Mouse (Mus musculus) heart, embryonic 10.5 days (tissue): ENCODE measurements around the gene Tapt1. TPM values are rescaled to one million over a fixed set of nuclear protein-coding genes. Genes with fewer than 3 reads are reported as not detected.

Experiments used
- DNase-seq: peaks from one replicate; pipeline ENCODE4 v3.0.0-alpha.2; 2017; ENCODE audit warnings: low spot score
- H3K27ac ChIP-seq: fragments of 300-500 bp; sonication (generic); 2 replicates; pipeline ENCODE4 v1.5.1; 2016; ENCODE audit warnings: mild to moderate bottlenecking
- H3K27me3 ChIP-seq: fragments of 300-500 bp; sonication (generic); 2 replicates; pipeline ENCODE4 v1.6.1; 2016; ENCODE audit warnings: mild to moderate bottlenecking; ENCODE audit not compliant: poor library complexity, insufficient read depth, severe bottlenecking
- H3K36me3 ChIP-seq: fragments of 300-500 bp; sonication (generic); 2 replicates; pipeline ENCODE4 v1.6.1; 2016; ENCODE audit warnings: mild to moderate bottlenecking, moderate library complexity
- H3K4me1 ChIP-seq: fragments of 300-500 bp; sonication (generic); 2 replicates; pipeline ENCODE4 v1.6.1; 2016; ENCODE audit warnings: mild to moderate bottlenecking
- H3K4me3 ChIP-seq: fragments of 300-500 bp; sonication (generic); 2 replicates; pipeline ENCODE4 v1.5.1; 2016; ENCODE audit warnings: mild to moderate bottlenecking, moderate library complexity
- H3K9me3 ChIP-seq: fragments of 300-500 bp; sonication (generic); 2 replicates; pipeline ENCODE4 v1.6.1; 2016; ENCODE audit warnings: mild to moderate bottlenecking, moderate library complexity
- WGBS: fragments of 180-500 bp; shearing (Covaris S2); methylation state at CpG from one replicate; pipeline ENCODE4 v1.1.7; 2016; 5-methylcytosine and 5-hydroxymethylcytosine counted together
- polyA plus RNA-seq: library from polyadenylated mRNA; unstranded; fragments of >200 nt; fragmentation: Nextera tagmentation; extraction: Ambion mirVana; gene quantifications from 2 replicates; pipeline ENCODE4 v1.2.1, GENCODE M21; 2016

The Tapt1 gene
- polyA plus RNA-seq, 1 experiment from 2014 or later = 29.1 TPM

DNA sequence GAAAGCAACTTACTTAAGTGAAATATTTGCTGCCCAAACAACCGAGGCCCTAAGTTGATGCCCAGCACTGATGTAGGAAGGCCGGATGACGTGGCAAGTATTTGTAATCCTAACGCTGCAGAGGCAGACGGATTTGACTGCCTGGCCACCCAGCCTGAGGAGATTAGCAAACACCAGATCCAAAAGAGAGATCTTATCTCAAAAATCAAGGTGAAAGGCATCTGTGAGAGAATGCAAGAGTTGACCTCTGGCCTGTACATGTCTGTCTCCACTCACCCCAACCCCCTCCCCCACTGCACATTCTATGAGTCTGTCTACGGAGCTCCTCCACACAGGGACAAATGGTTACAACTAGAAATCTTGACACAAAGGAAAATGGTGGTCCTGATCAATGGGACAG, 22.9 kb upstream of the Tapt1 start:
- 62% methylated on average over 6 of the region's 6 CpGs for WGBS
- Histone ChIP-seq H3K27me3 (no peaks in the 10 kb centered on the region), H3K9me3 (no peaks in the 10 kb centered on the region), H3K36me3 (no peaks in the 10 kb centered on the region), H3K27ac (no peak overlapping the region), H3K4me3 (no peak overlapping the region), H3K4me1 (peaks cover 5% of the 10 kb centered on the region; the same call in 1 of the 2 replicates)
- no peak for DNase-seq

DNA sequence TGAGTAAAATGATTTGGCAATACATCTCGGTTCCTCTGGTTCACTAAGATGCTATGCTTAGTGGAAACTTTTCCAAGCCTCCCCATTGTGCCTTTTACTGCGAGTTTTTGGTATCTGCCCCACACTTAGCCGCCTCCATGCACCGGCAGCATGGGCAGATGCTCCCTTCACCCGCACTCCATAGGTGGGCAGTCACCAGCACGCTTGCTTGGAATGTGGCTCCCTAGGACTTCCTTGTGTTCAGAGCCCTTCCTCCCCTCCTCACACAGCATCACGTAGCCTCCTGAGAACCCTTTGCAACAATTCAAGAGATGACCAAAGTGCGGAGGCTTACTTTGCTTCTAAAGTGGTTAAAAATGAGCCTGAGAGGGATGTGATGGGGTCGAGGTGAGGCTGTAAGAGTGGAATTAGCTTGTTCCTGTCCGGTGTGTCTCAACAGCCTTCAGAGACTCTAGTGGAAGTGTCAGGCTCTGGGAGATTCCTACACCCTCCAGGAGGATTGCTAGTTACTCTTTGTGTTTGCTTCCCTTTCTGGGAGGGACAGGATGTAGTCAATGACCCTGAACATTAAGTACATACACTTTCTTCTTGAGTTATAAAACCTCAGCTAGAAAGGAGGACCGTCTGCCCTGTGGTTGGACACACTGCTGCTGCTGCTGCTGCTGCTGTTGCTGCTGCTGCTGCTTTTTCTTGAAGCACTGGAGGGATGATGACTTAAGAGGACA, 20.2 kb upstream of the Tapt1 start:
- 42% methylated on average over 11 of the region's 11 CpGs for WGBS
- H3K4me3 ChIP-seq = no peak overlapping the region
- H3K9me3 ChIP-seq = no peaks in the 10 kb centered on the region
- no peaks in the 10 kb centered on the region for H3K36me3 ChIP-seq
- DNase-seq = no peak
- peaks cover 5% of the 10 kb centered on the region; the same call in 1 of the 2 replicates for H3K4me1 ChIP-seq
- H3K27ac ChIP-seq = no peak overlapping the region
- no peaks in the 10 kb centered on the region for H3K27me3 ChIP-seq

DNA sequence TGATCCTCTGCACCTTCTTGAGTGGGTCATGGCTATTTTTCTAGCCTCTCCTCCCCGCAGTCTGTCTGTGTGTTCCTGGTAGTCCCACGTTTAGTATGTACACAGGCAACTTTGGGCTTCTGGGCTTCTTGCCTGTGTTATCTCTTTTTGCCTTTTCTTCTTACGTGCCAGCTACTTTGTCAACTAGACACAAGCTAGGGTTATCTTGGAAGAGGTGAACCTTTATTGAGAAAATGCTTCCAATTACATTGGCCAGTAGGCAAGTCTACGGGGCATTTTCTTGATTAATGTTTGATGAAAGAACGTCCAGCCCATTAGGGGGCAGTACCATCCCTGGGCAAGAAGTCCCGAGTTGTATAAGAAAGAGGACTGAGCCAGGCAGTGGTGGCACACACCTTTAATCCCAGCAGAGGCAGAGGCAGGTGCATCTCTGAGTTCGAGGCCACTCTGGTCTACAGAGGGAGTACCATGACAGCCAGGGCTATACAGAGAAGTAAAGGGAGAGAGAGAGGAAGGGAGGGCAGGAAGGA, 18.5 kb upstream of the Tapt1 start:
- H3K9me3 ChIP-seq = no peaks in the 10 kb centered on the region
- no peaks in the 10 kb centered on the region for H3K36me3 ChIP-seq
- peaks cover 5% of the 10 kb centered on the region; the same call in 1 of the 2 replicates for H3K4me1 ChIP-seq
- H3K27ac ChIP-seq = no peak overlapping the region
- 65% methylated on average over 7 of the region's 7 CpGs for WGBS
- no peak for DNase-seq
- H3K27me3 ChIP-seq = no peaks in the 10 kb centered on the region
- no peak overlapping the region for H3K4me3 ChIP-seq

DNA sequence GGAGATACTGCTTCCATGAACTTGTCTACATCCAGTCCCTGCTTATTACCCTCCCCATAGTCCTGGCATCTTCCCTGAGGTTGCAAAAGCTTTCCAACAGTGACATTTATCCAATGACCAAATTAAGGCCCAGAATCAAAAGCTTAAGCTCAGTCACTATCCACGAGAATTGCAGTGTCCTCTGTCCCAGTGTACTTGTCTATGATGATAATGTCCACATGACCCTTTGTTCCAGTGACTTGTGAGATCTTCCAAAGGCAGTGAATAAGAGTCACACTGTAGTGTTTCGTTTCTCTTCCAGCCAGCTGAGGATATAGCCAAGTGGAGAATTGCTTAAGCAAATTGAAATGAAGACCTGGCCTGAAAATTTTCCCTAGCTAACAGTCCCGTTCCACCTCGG, 16.4 kb upstream of the Tapt1 start:
- H3K27ac ChIP-seq = no peak overlapping the region
- no peak overlapping the region for H3K4me3 ChIP-seq
- H3K36me3 ChIP-seq = no peaks in the 10 kb centered on the region
- no peak for DNase-seq
- H3K27me3 ChIP-seq = no peaks in the 10 kb centered on the region
- 77% methylated on average over 4 of the region's 4 CpGs for WGBS
- peaks cover 8% of the 10 kb centered on the region; the same call in 1 of the 2 replicates for H3K4me1 ChIP-seq
- H3K9me3 ChIP-seq = no peaks in the 10 kb centered on the region

DNA sequence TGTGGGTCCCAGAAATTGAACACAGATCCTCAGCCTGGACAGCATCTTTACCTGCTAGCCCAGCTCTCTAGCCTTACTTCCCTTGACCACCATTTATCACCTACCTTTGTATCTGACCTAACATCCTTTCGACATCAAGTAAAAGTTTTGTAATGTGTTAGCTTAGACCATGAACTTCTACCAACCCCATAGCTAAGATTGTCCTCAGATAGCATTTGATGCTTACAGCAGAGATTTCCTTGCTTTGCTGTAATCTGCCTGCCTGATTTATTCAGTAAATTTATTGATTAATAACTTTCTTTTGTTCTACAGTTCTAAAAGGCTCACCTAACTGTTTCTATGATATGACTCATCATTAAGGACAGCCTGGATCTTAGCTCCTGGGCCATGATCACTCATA, 15.3 kb upstream of the Tapt1 start:
- no peak overlapping the region for H3K27ac ChIP-seq
- H3K4me3 ChIP-seq = no peak overlapping the region
- DNase-seq = no peak
- peaks cover 6% of the 10 kb centered on the region; the same call in 1 of the 2 replicates for H3K4me1 ChIP-seq
- H3K36me3 ChIP-seq = no peaks in the 10 kb centered on the region
- no peaks in the 10 kb centered on the region for H3K9me3 ChIP-seq
- no peaks in the 10 kb centered on the region for H3K27me3 ChIP-seq
- WGBS = 95% methylated on average over 1 of the region's 1 CpGs

DNA sequence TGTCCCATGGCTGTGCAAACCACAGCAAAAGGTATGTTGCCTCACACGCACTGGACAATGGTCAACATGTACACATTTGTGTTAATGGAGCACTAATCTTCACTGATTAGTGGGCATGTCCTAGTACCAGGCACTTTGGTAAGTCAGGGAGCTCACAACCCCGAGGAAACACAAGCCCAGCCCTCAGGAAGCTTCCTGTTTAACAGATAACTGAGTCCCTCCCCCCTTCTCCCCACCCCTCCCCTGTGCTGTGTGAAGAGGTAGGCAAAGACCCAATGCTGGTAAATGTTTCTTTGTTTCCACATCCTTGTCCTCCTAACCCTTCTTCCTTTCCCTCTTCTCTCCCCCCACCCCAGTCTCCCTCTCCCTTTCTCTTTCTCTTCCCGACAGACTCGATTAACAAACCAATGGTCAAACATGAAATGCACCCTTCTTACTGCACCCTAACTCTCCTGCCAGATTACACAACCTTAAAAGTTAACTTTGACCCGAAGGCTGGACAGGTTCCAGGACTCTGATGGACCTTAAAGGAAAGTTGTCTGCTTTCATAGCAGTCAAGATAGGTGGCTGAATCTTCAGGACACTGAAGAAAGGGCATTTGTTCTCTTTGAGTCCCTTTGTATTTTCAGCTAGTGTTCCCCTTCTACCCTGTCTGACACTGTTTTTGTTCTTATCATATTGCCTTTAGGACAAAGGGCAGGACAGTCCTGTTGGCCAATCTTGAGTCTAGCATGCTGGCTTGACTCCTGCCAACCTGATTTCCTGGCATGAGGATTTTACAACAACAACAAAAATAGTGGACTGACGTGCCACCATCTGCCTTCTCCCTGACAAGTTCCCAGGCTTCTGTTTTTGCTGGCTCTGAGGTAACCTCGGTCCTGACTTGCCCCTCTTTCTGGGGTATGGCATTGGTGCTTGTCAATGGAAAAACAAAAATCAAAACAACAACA, 13.0 kb upstream of the Tapt1 start:
- H3K4me3 ChIP-seq = no peak overlapping the region
- H3K36me3 ChIP-seq = no peaks in the 10 kb centered on the region
- no peaks in the 10 kb centered on the region for H3K27me3 ChIP-seq
- no peak overlapping the region for H3K27ac ChIP-seq
- H3K4me1 ChIP-seq = 0 out of 2 replicates have a peak, but pooled peaks cover 3% of the 10 kb centered on the region
- DNase-seq = peak; percentile 66
- 46% methylated on average over 7 of the region's 7 CpGs for WGBS
- no peaks in the 10 kb centered on the region for H3K9me3 ChIP-seq

DNA sequence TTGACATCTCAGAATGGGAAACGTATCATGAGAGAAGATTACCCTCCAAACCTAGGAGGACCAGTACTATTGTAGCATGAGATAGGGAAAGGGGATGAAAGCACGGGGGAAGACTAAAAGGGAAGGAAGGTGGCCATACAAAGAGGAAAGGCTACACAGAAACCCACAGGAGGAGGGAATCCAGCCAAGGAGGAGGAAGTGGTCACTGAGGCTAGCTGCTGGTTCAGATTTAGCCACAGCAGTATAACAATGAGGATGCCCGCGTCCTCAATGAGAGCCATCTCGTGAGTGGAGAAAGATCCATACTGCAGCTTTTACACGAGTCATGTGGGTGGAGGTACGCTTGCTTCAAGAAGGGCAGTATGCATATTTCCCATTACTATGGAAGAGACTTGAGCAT, 11.8 kb upstream of the Tapt1 start:
- no peak for DNase-seq
- 86% methylated on average over 7 of the region's 7 CpGs for WGBS
- Histone ChIP-seq H3K27me3 (no peaks in the 10 kb centered on the region), H3K4me3 (no peak overlapping the region), H3K27ac (no peak overlapping the region), H3K36me3 (no peaks in the 10 kb centered on the region), H3K4me1 (0 out of 2 replicates have a peak, but pooled peaks cover 3% of the 10 kb centered on the region), H3K9me3 (no peaks in the 10 kb centered on the region)

DNA sequence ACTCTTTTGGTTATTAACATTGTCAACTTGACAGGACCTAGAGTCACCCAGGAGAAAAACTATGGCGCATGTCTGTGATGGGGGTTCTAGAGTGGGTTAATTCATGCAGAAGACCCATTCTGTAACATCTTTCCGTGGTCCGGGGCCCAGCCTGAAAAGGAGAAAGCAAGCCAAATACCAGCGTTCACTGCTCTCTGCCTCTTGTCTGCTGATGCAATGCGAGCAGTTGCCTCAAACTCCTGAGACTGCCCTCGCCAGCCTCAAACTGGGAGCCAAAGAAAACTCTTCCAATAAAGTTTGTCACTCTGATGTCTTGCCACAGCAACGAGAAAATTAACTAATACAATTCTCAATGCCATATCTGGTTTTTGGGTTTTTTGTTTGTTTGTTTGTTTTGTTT, 8.2 kb upstream of the Tapt1 start:
- no peaks in the 10 kb centered on the region for H3K27me3 ChIP-seq
- H3K4me1 ChIP-seq = 0 out of 2 replicates have a peak, but pooled peaks cover 3% of the 10 kb centered on the region
- 89% methylated on average over 7 of the region's 7 CpGs for WGBS
- no peaks in the 10 kb centered on the region for H3K9me3 ChIP-seq
- H3K4me3 ChIP-seq = no peak overlapping the region
- H3K27ac ChIP-seq = no peak overlapping the region
- no peaks in the 10 kb centered on the region for H3K36me3 ChIP-seq
- no peak for DNase-seq

DNA sequence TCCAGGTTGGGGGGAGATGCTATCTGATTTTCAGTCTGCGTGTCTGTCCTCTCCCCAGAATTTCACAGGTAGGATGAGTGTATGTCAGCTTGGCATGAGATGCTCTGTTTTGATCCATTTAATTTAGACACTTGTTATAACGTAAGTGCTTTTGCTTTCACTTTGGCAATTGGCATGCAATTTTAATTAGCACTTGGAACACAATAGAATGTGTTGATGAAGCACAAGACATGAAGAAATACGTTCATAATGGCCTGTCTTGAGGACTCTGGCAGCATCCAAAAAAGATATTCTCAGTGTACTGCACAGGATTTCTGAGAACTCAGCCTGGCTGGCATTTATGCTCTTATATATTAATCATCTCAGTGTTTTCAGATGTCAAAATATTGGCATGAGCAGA, 7.5 kb upstream of the Tapt1 start:
- Histone ChIP-seq H3K27ac (no peak overlapping the region), H3K4me3 (no peak overlapping the region), H3K36me3 (no peaks in the 10 kb centered on the region), H3K4me1 (peaks cover under 1% of the 10 kb centered on the region; the same call in 1 of the 2 replicates), H3K27me3 (no peaks in the 10 kb centered on the region), H3K9me3 (no peaks in the 10 kb centered on the region)
- DNase-seq = no peak
- 87% methylated on average over 3 of the region's 3 CpGs for WGBS

DNA sequence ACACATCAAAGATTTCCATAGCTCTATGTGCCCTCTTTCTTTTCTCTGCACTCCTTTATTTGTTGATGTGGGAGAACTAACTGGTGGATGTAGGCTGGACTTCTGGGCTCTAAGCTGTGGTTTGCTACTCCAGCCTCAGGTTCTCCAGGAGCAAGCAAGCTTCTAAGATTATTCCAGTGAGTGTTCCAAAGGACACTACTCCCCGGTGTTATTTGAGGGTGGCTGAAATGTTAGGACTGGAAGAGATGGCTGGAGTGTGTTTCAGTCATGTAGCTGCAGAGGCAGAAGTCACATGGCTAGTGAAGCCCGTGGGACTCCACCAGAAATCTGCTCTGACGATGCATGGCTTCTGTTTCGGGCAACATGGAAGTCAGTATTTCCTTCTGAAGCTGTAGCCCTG, 2.3 kb upstream of the Tapt1 start:
- Histone ChIP-seq H3K9me3 (no peaks in the 10 kb centered on the region), H3K27ac (no peak overlapping the region), H3K4me1 (peaks cover 22% of the 10 kb centered on the region), H3K27me3 (no peaks in the 10 kb centered on the region), H3K4me3 (no peak overlapping the region), H3K36me3 (no peaks in the 10 kb centered on the region)
- WGBS = 81% methylated on average over 4 of the region's 4 CpGs
- DNase-seq = peak; percentile 56

DNA sequence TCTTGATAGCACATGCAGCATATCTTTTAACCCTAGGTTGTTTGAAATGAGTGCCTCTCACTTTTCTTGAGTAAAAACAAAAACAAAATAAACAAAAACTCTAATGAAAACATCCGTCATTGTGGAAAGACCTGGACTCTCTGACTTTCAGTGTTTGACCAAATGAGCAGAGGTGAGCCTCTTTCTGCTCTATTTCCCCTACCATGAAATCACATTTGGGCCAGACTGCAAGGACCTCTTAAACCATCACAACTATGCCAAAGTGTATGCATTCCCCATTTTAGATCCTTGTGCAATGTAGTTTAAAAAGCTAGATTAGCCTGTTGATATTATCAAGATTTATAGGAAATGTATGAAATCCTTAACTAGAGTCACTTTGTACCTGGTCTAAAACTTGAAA, 1.9 kb upstream of the Tapt1 start:
- no peaks in the 10 kb centered on the region for H3K9me3 ChIP-seq
- no peak overlapping the region for H3K27ac ChIP-seq
- DNase-seq = no peak
- peaks cover 25% of the 10 kb centered on the region for H3K4me1 ChIP-seq
- no peak overlapping the region for H3K4me3 ChIP-seq
- no peaks in the 10 kb centered on the region for H3K36me3 ChIP-seq
- H3K27me3 ChIP-seq = no peaks in the 10 kb centered on the region
- 76% methylated on average over 1 of the region's 1 CpGs for WGBS

DNA sequence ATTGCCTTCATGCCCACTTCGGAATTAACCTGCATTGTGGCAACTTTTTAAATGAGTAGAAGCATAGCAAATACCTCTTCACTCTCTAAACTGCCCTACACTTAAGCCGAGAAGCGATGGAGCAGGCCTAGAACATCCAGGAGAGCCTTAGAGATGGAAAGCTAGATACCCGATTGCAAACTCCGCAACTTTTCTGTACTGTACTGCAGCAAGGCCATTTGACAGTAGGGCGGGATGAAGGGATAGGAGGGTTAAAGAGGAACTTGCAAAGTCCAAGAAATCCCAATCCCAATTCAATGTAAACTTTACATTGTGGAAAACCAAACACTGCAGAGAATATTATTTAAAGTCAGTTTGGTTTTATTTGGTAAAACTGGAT, 1.0 kb upstream of the Tapt1 start:
- no peaks in the 10 kb centered on the region for H3K36me3 ChIP-seq
- H3K27ac ChIP-seq = peak overlapping the region; percentile 98
- no peaks in the 10 kb centered on the region for H3K27me3 ChIP-seq
- DNase-seq = no peak
- WGBS = 12% methylated on average over 6 of the region's 6 CpGs
- H3K4me3 ChIP-seq = peak overlapping the region; percentile 83
- peaks cover 25% of the 10 kb centered on the region for H3K4me1 ChIP-seq
- H3K9me3 ChIP-seq = no peaks in the 10 kb centered on the region
